Mouse (Mus musculus) heart, adult 11 months (tissue): ENCODE data around the gene Trank1.

Source experiments
- DNase-seq: peaks from one replicate; pipeline ENCODE4 v3.0.0; 2022

Gene Trank1

GRCm38 (mm10) chr9:111428698-111429362, 117.3 kb downstream of the Trank1 start:
- peak; percentile 93 for DNase-seq

- peak; percentile 80 for DNase-seq
Measured at GRCm38 (mm10) chr9:111429363-111429750, 117.8 kb downstream of the Trank1 start.

GRCm38 (mm10) chr9:111435429-111435828, 123.9 kb downstream of the Trank1 start:
- DNase-seq: peak; percentile 30

- peak; percentile 86 for DNase-seq
Measured at GRCm38 (mm10) chr9:111438904-111439835, 127.6 kb downstream of the Trank1 start, which contains the start of gene Dclk3. Gene Dclk3 (plus strand): TSS chr9:111439081.

- DNase-seq: no peak
Measured at GRCm38 (mm10) chr9:111439836-111440201, 128.3 kb downstream of the Trank1 start.

- peak; percentile 82 for DNase-seq
Measured at GRCm38 (mm10) chr9:111440446-111440845, 128.9 kb downstream of the Trank1 start.

- peak; percentile 62 for DNase-seq
Measured at GRCm38 (mm10) chr9:111441151-111441550, 129.6 kb downstream of the Trank1 start.
